17 mouse cellular contexts compared by ENCODE assay signal in genomic region chr8:113513886-113514730, GRCm38 (mm10).
DNase-seq lines count a peak whose midpoint lies in the region; ATAC-seq and TF ChIP-seq lines count a peak whose summit lies in the region.
"Had no signal": no experiment of that assay in that cellular context is flagged by ENCODE, and none has a peak within 500 bp of the region (broad histone marks: within the 10 kb centered on the region; RNA-seq: fewer than 3 reads in every experiment).

No protein-coding gene starts in this region.

- no peak overlapping the region for H3K4me2 ChIP-seq in kidney, embryonic 16.5 days (replicated peaks; ENCODE audit: low read depth, low read length)
- no peak overlapping the region for H3K4me2 ChIP-seq in stomach, embryonic 15.5 days
- no peak overlapping the region for H3K4me2 ChIP-seq in liver, embryonic 12.5 days
- H3K4me2 ChIP-seq: heart, embryonic 13.5 days; liver, embryonic 11.5 days; lung, embryonic 15.5 days had no signal

- no peak for TF ChIP-seq POLR2A in kidney, adult 2 months (IDR thresholded peaks at IDR 0.05; ENCODE audit: low read depth, low read length)
- TF ChIP-seq POLR2A in brain, embryonic 14.5 days (IDR thresholded peaks at IDR 0.05; ENCODE audit: borderline replicate concordance, extremely low read depth, insufficient read depth, insufficient read length, poor library complexity, severe bottlenecking), result no peak

- ATAC-seq in kidney, embryonic 16.5 days (ENCODE audit: low FRiP score, low TSS enrichment), result no peak
- ATAC-seq in stomach, embryonic 15.5 days (ENCODE audit: insufficient read depth, low FRiP score, low read depth), result 0 out of 2 replicates have a peak, but pooled peaks have one; percentile 10
- ATAC-seq in liver, embryonic 12.5 days, result no peak

- no peak overlapping the region for H3K27ac ChIP-seq in kidney, adult 2 months (ENCODE audit: insufficient read depth, low read depth, low read length)
- no peak overlapping the region for H3K27ac ChIP-seq in kidney, embryonic 16.5 days (ENCODE audit: low read length)
- H3K27ac ChIP-seq in stomach, embryonic 15.5 days, result no peak overlapping the region
- no peak overlapping the region for H3K27ac ChIP-seq in liver, embryonic 12.5 days
- H3K27ac ChIP-seq: heart, embryonic 13.5 days; lung, embryonic 15.5 days had no signal

- TF ChIP-seq CTCF in kidney, adult 2 months (conservative IDR thresholded peaks at IDR 0.05; ENCODE audit: insufficient read depth, insufficient read length, low read depth, low read length), result no peak
- no peak for TF ChIP-seq CTCF in brain, embryonic 14.5 days (IDR thresholded peaks at IDR 0.05; ENCODE audit: borderline replicate concordance, extremely low read depth, insufficient read depth, insufficient read length)

- DNase-seq in adrenal gland, adult 2 months, result peak; percentile 2
- no peak for DNase-seq in adrenal gland, adult 18-20 months (ENCODE audit: low spot score in 2 of 2)
- peak; percentile 40 for DNase-seq in kidney, adult 2 months
- DNase-seq in brain, embryonic 14.5 days (ENCODE audit: low read depth), result peak; percentile 43
- DNase-seq in heart, adult 11 months, result no peak
- DNase-seq: cerebellum, adult 11-12 months; heart, postnatal 4 days; layer of hippocampus, adult 9-11 months; right cerebral cortex, postnatal 14 days; thymus, adult 2 months had no signal

- 61% methylated on average over 14 of the region's 14 CpGs for WGBS in kidney, adult 2 months
- WGBS in kidney, embryonic 16.5 days, result 57% methylated on average over 14 of the region's 14 CpGs
- WGBS in stomach, embryonic 15.5 days, result 57% methylated on average over 14 of the region's 14 CpGs
- 61% methylated on average over 14 of the region's 14 CpGs for WGBS in liver, embryonic 12.5 days (ENCODE audit: insufficient replicate concordance)

- H3K4me1 ChIP-seq in kidney, adult 2 months (ENCODE audit: control insufficient read depth, insufficient read depth, low read length), result no peaks in the 10 kb centered on the region
- H3K4me1 ChIP-seq in kidney, embryonic 16.5 days (ENCODE audit: insufficient read depth, low read length), result no peaks in the 10 kb centered on the region
- no peaks in the 10 kb centered on the region for H3K4me1 ChIP-seq in stomach, embryonic 15.5 days
- H3K4me1 ChIP-seq in liver, embryonic 12.5 days, result no peaks in the 10 kb centered on the region
- H3K4me1 ChIP-seq: heart, embryonic 13.5 days; lung, embryonic 15.5 days had no signal

- H3K27me3 ChIP-seq in kidney, adult 2 months (replicated peaks; ENCODE audit: control insufficient read depth, insufficient read depth, low read length), result no peaks in the 10 kb centered on the region
- H3K27me3 ChIP-seq in kidney, embryonic 16.5 days (ENCODE audit: insufficient read depth, low read length), result no peaks in the 10 kb centered on the region
- H3K27me3 ChIP-seq in stomach, embryonic 15.5 days (replicated peaks), result no peaks in the 10 kb centered on the region
- H3K27me3 ChIP-seq in liver, embryonic 12.5 days (replicated peaks), result no peaks in the 10 kb centered on the region
- H3K27me3 ChIP-seq: CH12.LX; heart, embryonic 13.5 days; lung, embryonic 15.5 days had no signal

- H3K9me3 ChIP-seq in kidney, embryonic 16.5 days (ENCODE audit: low read length), result no peaks in the 10 kb centered on the region
- no peaks in the 10 kb centered on the region for H3K9me3 ChIP-seq in stomach, embryonic 15.5 days
- 0 out of 2 replicates have a peak, but pooled peaks cover 3% of the 10 kb centered on the region for H3K9me3 ChIP-seq in liver, embryonic 12.5 days (replicated peaks)
- H3K9me3 ChIP-seq: heart, embryonic 13.5 days; lung, embryonic 15.5 days had no signal

- H3K9ac ChIP-seq in kidney, embryonic 16.5 days (replicated peaks; ENCODE audit: low read length), result no peak overlapping the region
- H3K9ac ChIP-seq in stomach, embryonic 15.5 days, result no peak overlapping the region
- no peak overlapping the region for H3K9ac ChIP-seq in liver, embryonic 12.5 days
- H3K9ac ChIP-seq: heart, embryonic 13.5 days; lung, embryonic 15.5 days had no signal

- no peaks in the 10 kb centered on the region for H3K36me3 ChIP-seq in kidney, adult 2 months (ENCODE audit: control insufficient read depth, insufficient read depth, low read length)
- H3K36me3 ChIP-seq in kidney, embryonic 16.5 days (ENCODE audit: insufficient read depth, low read length), result no peaks in the 10 kb centered on the region
- no peaks in the 10 kb centered on the region for H3K36me3 ChIP-seq in stomach, embryonic 15.5 days
- H3K36me3 ChIP-seq in liver, embryonic 12.5 days, result no peaks in the 10 kb centered on the region
- H3K36me3 ChIP-seq: heart, embryonic 13.5 days; lung, embryonic 15.5 days had no signal

- H3K4me3 ChIP-seq in kidney, adult 2 months (ENCODE audit: insufficient read depth, low read depth, low read length), result no peak overlapping the region
- no peak overlapping the region for H3K4me3 ChIP-seq in kidney, embryonic 16.5 days (ENCODE audit: low read length)
- H3K4me3 ChIP-seq in stomach, embryonic 15.5 days (replicated peaks), result no peak overlapping the region
- no peak overlapping the region for H3K4me3 ChIP-seq in liver, embryonic 12.5 days
- H3K4me3 ChIP-seq: heart, embryonic 13.5 days; lung, embryonic 15.5 days had no signal

Comparison
In these comparisons a context has a peak if more than half of its experiments do, and no peak if none do; other contexts are left out.
1. DNase-seq: peak in adrenal gland, adult 2 months (single experiment), kidney, adult 2 months (single experiment) and brain, embryonic 14.5 days (single experiment); none in adrenal gland, adult 18-20 months (0 of 2) and heart, adult 11 months (single experiment).